In genomic region chr15:102987124-102987833, GRCm38 (mm10) we compare ENCODE assay signal across 8 mouse cellular contexts. TPM values are rescaled to one million over a fixed set of nuclear protein-coding genes. Genes with fewer than 3 reads are reported as not detected.
DNase-seq lines count a peak whose midpoint lies in the region; ATAC-seq and TF ChIP-seq lines count a peak whose summit lies in the region.

No protein-coding gene starts in this region.

- no peak overlapping the region for H3K4me3 ChIP-seq in embryonic facial prominence, embryonic 10.5 days
- no peak overlapping the region for H3K4me3 ChIP-seq in heart, embryonic 11.5 days (ENCODE audit: low read depth, low read length)
- no peak overlapping the region for H3K4me3 ChIP-seq in kidney, postnatal 0 days (replicated peaks; ENCODE audit: low read depth, low read length)
- H3K4me3 ChIP-seq in liver, embryonic 14.5 days (ENCODE audit: insufficient read depth in 1 of 2, low read depth in 2 of 2, low read length in 2 of 2) = no peak overlapping the region
- H3K4me3 ChIP-seq in neural tube, embryonic 14.5 days (ENCODE audit: low read depth, low read length) = peak overlapping the region; percentile 14

- ATAC-seq in heart, embryonic 11.5 days (replicated peaks; ENCODE audit: insufficient number of reproducible peaks, low FRiP score, low TSS enrichment) = 0 out of 2 replicates have a peak, but pooled peaks have one; percentile 31
- ATAC-seq in kidney, postnatal 0 days (replicated peaks; ENCODE audit: low FRiP score, low read depth) = 0 out of 2 replicates have a peak, but pooled peaks have one; percentile 33
- no peak for ATAC-seq in liver, embryonic 14.5 days (ENCODE audit: insufficient read depth)
- ATAC-seq in neural tube, embryonic 14.5 days (ENCODE audit: low read depth) = peak; percentile 16; the same call in 1 of the 2 replicates

- TF ChIP-seq CTCF in kidney, postnatal 0 days (IDR thresholded peaks at IDR 0.05; ENCODE audit: low read depth) = peak; percentile 96
- TF ChIP-seq CTCF in liver, embryonic 14.5 days (IDR thresholded peaks at IDR 0.05; ENCODE audit: low read depth) = peak; percentile 87

- H3K4me1 ChIP-seq in embryonic facial prominence, embryonic 10.5 days = peaks cover 3% of the 10 kb centered on the region; the same call in 1 of the 2 replicates
- H3K4me1 ChIP-seq in heart, embryonic 11.5 days (ENCODE audit: control insufficient read depth, insufficient read depth, low read length) = no peaks in the 10 kb centered on the region
- peaks cover 10% of the 10 kb centered on the region; the same call in 1 of the 2 replicates for H3K4me1 ChIP-seq in kidney, postnatal 0 days (replicated peaks; ENCODE audit: insufficient read depth, low read length)
- H3K4me1 ChIP-seq in liver, embryonic 14.5 days (replicated peaks; ENCODE audit: control insufficient read depth in 2 of 2, insufficient read depth in 2 of 2, low read length in 1 of 2) = no peaks in the 10 kb centered on the region
- peaks cover 63% of the 10 kb centered on the region for H3K4me1 ChIP-seq in neural tube, embryonic 14.5 days (ENCODE audit: control insufficient read depth, insufficient read depth, low read length)

- H3K27me3 ChIP-seq in embryonic facial prominence, embryonic 10.5 days (replicated peaks; ENCODE audit: low read depth, poor library complexity, severe bottlenecking) = peaks cover 100% of the 10 kb centered on the region
- peaks cover 99% of the 10 kb centered on the region for H3K27me3 ChIP-seq in heart, embryonic 11.5 days (ENCODE audit: control insufficient read depth, insufficient read depth, low read length)
- H3K27me3 ChIP-seq in kidney, postnatal 0 days (ENCODE audit: insufficient read depth, low read length) = no peaks in the 10 kb centered on the region
- H3K27me3 ChIP-seq in liver, embryonic 14.5 days (ENCODE audit: control insufficient read depth, insufficient read depth, low read length) = peaks cover 95% of the 10 kb centered on the region
- no peaks in the 10 kb centered on the region for H3K27me3 ChIP-seq in neural tube, embryonic 14.5 days (ENCODE audit: control insufficient read depth, insufficient read depth, low read length)

- H3K9ac ChIP-seq in heart, embryonic 11.5 days (ENCODE audit: low read depth, low read length) = no peak overlapping the region
- 0 out of 2 replicates have a peak overlapping the region, but pooled peaks have one; percentile 6 for H3K9ac ChIP-seq in kidney, postnatal 0 days (ENCODE audit: low read depth, low read length)
- H3K9ac ChIP-seq in liver, embryonic 14.5 days (replicated peaks) = no peak overlapping the region
- peak overlapping the region; percentile 52 for H3K9ac ChIP-seq in neural tube, embryonic 14.5 days (replicated peaks; ENCODE audit: low read depth, low read length)

- no peaks in the 10 kb centered on the region for H3K9me3 ChIP-seq in embryonic facial prominence, embryonic 10.5 days
- H3K9me3 ChIP-seq in heart, embryonic 11.5 days (replicated peaks; ENCODE audit: control insufficient read depth, low read length) = no peaks in the 10 kb centered on the region
- H3K9me3 ChIP-seq in kidney, postnatal 0 days (replicated peaks; ENCODE audit: low read length) = no peaks in the 10 kb centered on the region
- no peaks in the 10 kb centered on the region for H3K9me3 ChIP-seq in liver, embryonic 14.5 days (ENCODE audit: control insufficient read depth, low read length)
- H3K9me3 ChIP-seq in neural tube, embryonic 14.5 days (ENCODE audit: control insufficient read depth, low read length) = no peaks in the 10 kb centered on the region

- H3K27ac ChIP-seq in embryonic facial prominence, embryonic 10.5 days (replicated peaks) = no peak overlapping the region
- no peak overlapping the region for H3K27ac ChIP-seq in heart, embryonic 11.5 days (ENCODE audit: low read depth, low read length)
- peak overlapping the region; percentile 1; the same call in 1 of the 2 replicates for H3K27ac ChIP-seq in kidney, postnatal 0 days
- H3K27ac ChIP-seq in liver, embryonic 14.5 days = no peak overlapping the region
- H3K27ac ChIP-seq in neural tube, embryonic 14.5 days (ENCODE audit: low read depth, low read length) = peak overlapping the region; percentile 75

- DNase-seq in CD4-positive helper T cell, adult 2 months (ENCODE audit: low read depth, low spot score) = peak; percentile 67
- DNase-seq in adrenal gland, postnatal 25 days = peak; percentile 96
- DNase-seq in embryonic facial prominence, embryonic 10.5 days (ENCODE audit: low spot score) = peak; percentile 92
- peak; percentile 97 for DNase-seq in kidney, postnatal 0 days (ENCODE audit: low spot score)
- DNase-seq in liver, embryonic 14.5 days (ENCODE audit: low read depth in 3 of 3, low spot score in 3 of 3) = peak; percentile 41 to 45 (median 44)
- peak; percentile 32 for DNase-seq in telencephalon, adult 2 months (ENCODE audit: low read depth, low spot score)

- TF ChIP-seq EP300 in liver, embryonic 14.5 days (IDR thresholded peaks at IDR 0.05; ENCODE audit: low read depth) = no peak

- 2% methylated on average over 21 of the region's 21 CpGs for WGBS in embryonic facial prominence, embryonic 10.5 days
- 3% methylated on average over 21 of the region's 21 CpGs for WGBS in heart, embryonic 11.5 days (ENCODE audit: insufficient replicate concordance)
- WGBS in kidney, postnatal 0 days = 10% methylated on average over 21 of the region's 21 CpGs
- 2% methylated on average over 21 of the region's 21 CpGs for WGBS in liver, embryonic 14.5 days (ENCODE audit: insufficient replicate concordance)
- WGBS in neural tube, embryonic 14.5 days = 2% methylated on average over 21 of the region's 21 CpGs

- H3K36me3 ChIP-seq in embryonic facial prominence, embryonic 10.5 days (replicated peaks) = no peaks in the 10 kb centered on the region
- no peaks in the 10 kb centered on the region for H3K36me3 ChIP-seq in heart, embryonic 11.5 days (ENCODE audit: control insufficient read depth, insufficient read depth, low read length)
- H3K36me3 ChIP-seq in kidney, postnatal 0 days (ENCODE audit: insufficient read depth, low read length) = no peaks in the 10 kb centered on the region
- no peaks in the 10 kb centered on the region for H3K36me3 ChIP-seq in liver, embryonic 14.5 days (replicated peaks; ENCODE audit: control insufficient read depth, insufficient read depth, low read depth)
- no peaks in the 10 kb centered on the region for H3K36me3 ChIP-seq in neural tube, embryonic 14.5 days (ENCODE audit: control insufficient read depth, insufficient read depth, low read length)

- no peak overlapping the region for H3K4me2 ChIP-seq in heart, embryonic 11.5 days
- H3K4me2 ChIP-seq in kidney, postnatal 0 days (ENCODE audit: low read length) = no peak overlapping the region
- H3K4me2 ChIP-seq in liver, embryonic 14.5 days (ENCODE audit: low read depth) = no peak overlapping the region
- peak overlapping the region; percentile 94 for H3K4me2 ChIP-seq in neural tube, embryonic 14.5 days (ENCODE audit: low read depth, low read length)

RNA-seq across cellular contexts. Expression of gene Hoxc8, which starts 3.1 kb away (rescaled TPM):
- 21.5 and 26.7 TPM in 2 replicates for total RNA-seq in adrenal gland, postnatal 25 days (2021)
- polyA plus RNA-seq in embryonic facial prominence, embryonic 10.5 days (2016; fragmentation: Nextera tagmentation; extraction: Ambion mirVana) = not detected in 2 replicates
- 0.11 and 0.20 TPM in 2 replicates for polyA plus RNA-seq in heart, embryonic 11.5 days (2014; fragmentation: Nextera tagmentation; extraction: Ambion mirVana)
- 5.8 TPM in 2 replicates for polyA plus RNA-seq in kidney, postnatal 0 days (2015; fragmentation: Nextera tagmentation; extraction: Ambion mirVana)
- 0.04 TPM in 1 of 2 replicates, not detected in the other for polyA plus RNA-seq in liver, embryonic 14.5 days (2012; rRNA removed)
- 0.04 TPM in 1 of 2 replicates, not detected in the other for polyA plus RNA-seq in liver, embryonic 14.5 days (2014; fragmentation: Nextera tagmentation; extraction: Ambion mirVana)
- polyA plus RNA-seq in neural tube, embryonic 14.5 days (2014; fragmentation: Nextera tagmentation; extraction: Ambion mirVana) = 50.1 and 136 TPM in 2 replicates

RNA-seq across cellular contexts. Expression of gene Hoxc6, which starts 10.8 kb away (rescaled TPM):
- 59.4 and 68.1 TPM in 2 replicates for total RNA-seq in adrenal gland, postnatal 25 days (2021)
- not detected in 2 replicates for polyA plus RNA-seq in embryonic facial prominence, embryonic 10.5 days (2016; fragmentation: Nextera tagmentation; extraction: Ambion mirVana)
- 0.49 and 0.51 TPM in 2 replicates for polyA plus RNA-seq in heart, embryonic 11.5 days (2014; fragmentation: Nextera tagmentation; extraction: Ambion mirVana)
- polyA plus RNA-seq in kidney, postnatal 0 days (2015; fragmentation: Nextera tagmentation; extraction: Ambion mirVana) = 7.8 and 9.3 TPM in 2 replicates
- 0.06 TPM in 2 replicates for polyA plus RNA-seq in liver, embryonic 14.5 days (2012; rRNA removed)
- polyA plus RNA-seq in liver, embryonic 14.5 days (2014; fragmentation: Nextera tagmentation; extraction: Ambion mirVana) = 0.14 TPM in 1 of 2 replicates, not detected in the other
- polyA plus RNA-seq in neural tube, embryonic 14.5 days (2014; fragmentation: Nextera tagmentation; extraction: Ambion mirVana) = 23.0 and 38.7 TPM in 2 replicates

RNA-seq across cellular contexts. Expression of gene Hoxc9, which starts 11.0 kb away (rescaled TPM):
- total RNA-seq in adrenal gland, postnatal 25 days (2021) = 0.85 and 1.5 TPM in 2 replicates
- not detected in 2 replicates for polyA plus RNA-seq in embryonic facial prominence, embryonic 10.5 days (2016; fragmentation: Nextera tagmentation; extraction: Ambion mirVana)
- polyA plus RNA-seq in heart, embryonic 11.5 days (2014; fragmentation: Nextera tagmentation; extraction: Ambion mirVana) = not detected in 2 replicates
- 11.0 and 12.4 TPM in 2 replicates for polyA plus RNA-seq in kidney, postnatal 0 days (2015; fragmentation: Nextera tagmentation; extraction: Ambion mirVana)
- 0.03 TPM in 1 of 2 replicates, not detected in the other for polyA plus RNA-seq in liver, embryonic 14.5 days (2012; rRNA removed)
- not detected in 2 replicates for polyA plus RNA-seq in liver, embryonic 14.5 days (2014; fragmentation: Nextera tagmentation; extraction: Ambion mirVana)
- 46.9 and 49.8 TPM in 2 replicates for polyA plus RNA-seq in neural tube, embryonic 14.5 days (2014; fragmentation: Nextera tagmentation; extraction: Ambion mirVana)

RNA-seq across cellular contexts. Expression of gene Hoxc5, which starts 20.0 kb away (rescaled TPM):
- total RNA-seq in adrenal gland, postnatal 25 days (2021) = 7.6 and 9.0 TPM in 2 replicates
- 0.07 and 0.18 TPM in 2 replicates for polyA plus RNA-seq in embryonic facial prominence, embryonic 10.5 days (2016; fragmentation: Nextera tagmentation; extraction: Ambion mirVana)
- 1.7 TPM in 2 replicates for polyA plus RNA-seq in heart, embryonic 11.5 days (2014; fragmentation: Nextera tagmentation; extraction: Ambion mirVana)
- polyA plus RNA-seq in kidney, postnatal 0 days (2015; fragmentation: Nextera tagmentation; extraction: Ambion mirVana) = 2.7 and 3.9 TPM in 2 replicates
- 0.03 and 0.06 TPM in 2 replicates for polyA plus RNA-seq in liver, embryonic 14.5 days (2012; rRNA removed)
- not detected in 2 replicates for polyA plus RNA-seq in liver, embryonic 14.5 days (2014; fragmentation: Nextera tagmentation; extraction: Ambion mirVana)
- polyA plus RNA-seq in neural tube, embryonic 14.5 days (2014; fragmentation: Nextera tagmentation; extraction: Ambion mirVana) = 3.6 and 10.2 TPM in 2 replicates

RNA-seq across cellular contexts. Expression of gene Hoxc10, which starts 20.7 kb away (rescaled TPM):
- total RNA-seq in adrenal gland, postnatal 25 days (2021) = 0.36 and 0.48 TPM in 2 replicates
- polyA plus RNA-seq in embryonic facial prominence, embryonic 10.5 days (2016; fragmentation: Nextera tagmentation; extraction: Ambion mirVana) = not detected in 2 replicates
- 0.10 and 0.18 TPM in 2 replicates for polyA plus RNA-seq in heart, embryonic 11.5 days (2014; fragmentation: Nextera tagmentation; extraction: Ambion mirVana)
- 30.6 and 34.1 TPM in 2 replicates for polyA plus RNA-seq in kidney, postnatal 0 days (2015; fragmentation: Nextera tagmentation; extraction: Ambion mirVana)
- 0.04 TPM in 1 of 2 replicates, not detected in the other for polyA plus RNA-seq in liver, embryonic 14.5 days (2012; rRNA removed)
- not detected in 2 replicates for polyA plus RNA-seq in liver, embryonic 14.5 days (2014; fragmentation: Nextera tagmentation; extraction: Ambion mirVana)
- polyA plus RNA-seq in neural tube, embryonic 14.5 days (2014; fragmentation: Nextera tagmentation; extraction: Ambion mirVana) = 46.1 and 94.7 TPM in 2 replicates

Comparison
In these comparisons a context has a peak if more than half of its experiments do, and no peak if none do; other contexts are left out.
1. DNase-seq: peak in every context shown above with its lines; median percentile 97 in kidney, postnatal 0 days; 96 in adrenal gland, postnatal 25 days; 92 in embryonic facial prominence, embryonic 10.5 days; 67 in CD4-positive helper T cell, adult 2 months; 44 in liver, embryonic 14.5 days; 32 in telencephalon, adult 2 months.
2. H3K27ac ChIP-seq: peak in kidney, postnatal 0 days (single experiment) and neural tube, embryonic 14.5 days (single experiment); none in embryonic facial prominence, embryonic 10.5 days (single experiment), heart, embryonic 11.5 days (single experiment) and liver, embryonic 14.5 days (single experiment).
3. H3K9ac ChIP-seq: peak in kidney, postnatal 0 days (single experiment) and neural tube, embryonic 14.5 days (single experiment); none in heart, embryonic 11.5 days (single experiment) and liver, embryonic 14.5 days (single experiment).
4. RNA of gene Hoxc9, which starts 11.0 kb away (polyA plus RNA-seq): 46.9 to 49.8 TPM in neural tube, embryonic 14.5 days and 11.0 to 12.4 TPM in kidney, postnatal 0 days; not detected in heart, embryonic 11.5 days, 0.03 TPM in liver, embryonic 14.5 days and not detected in embryonic facial prominence, embryonic 10.5 days; every median in the first group is over 10 times any median in the second.